Mouse (Mus musculus): ENCODE results near the gene Mcidas.
"Not testable (repeated sequence)": the region's sequence is repeated elsewhere in the genome, so short reads cannot be mapped to it uniquely, and the experiment has no call there.

Mcidas gene

DNA sequence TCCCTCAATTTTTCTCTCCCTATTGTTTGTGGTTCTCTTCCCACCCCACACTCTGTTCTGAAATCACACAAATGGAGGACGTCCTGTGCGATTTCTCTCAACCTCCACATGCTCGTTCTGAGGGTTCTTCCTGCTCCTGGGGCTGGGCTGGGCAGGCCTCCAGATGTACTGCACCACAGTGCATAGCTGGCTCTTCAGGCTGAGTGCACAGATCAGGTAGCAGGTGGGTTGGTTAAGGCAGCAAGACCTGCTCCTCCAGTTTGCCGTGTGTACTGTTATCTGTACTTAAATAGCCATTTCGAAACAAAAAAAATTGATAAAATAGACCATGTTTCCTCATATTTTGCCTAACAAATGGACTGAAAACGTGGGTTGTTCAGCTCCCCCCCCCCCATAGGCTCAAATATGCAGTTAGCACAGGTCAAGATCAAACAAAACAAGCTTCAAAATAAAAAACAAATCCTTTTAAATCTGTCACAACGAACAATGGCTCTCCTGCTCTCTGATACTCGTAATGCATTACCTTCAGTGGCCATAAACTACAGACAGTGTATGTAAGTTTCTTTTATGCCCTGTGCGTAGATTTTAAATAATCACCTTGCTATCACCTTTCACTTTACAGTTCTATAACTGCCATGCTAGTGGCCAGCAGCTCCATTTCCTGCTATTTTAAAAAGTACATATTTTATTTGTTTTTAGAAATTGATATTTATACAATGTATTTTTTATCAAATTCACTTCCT, 7.1 kb downstream of the Mcidas start:
- in situ Hi-C loops (cut with MboI, MseI), result no loop called here

- in situ Hi-C loops (cut with MboI, MseI), result no loop called here
Measured at GRCm38 (mm10) chr13:113012683-113013082, 19.0 kb downstream of the Mcidas start.

- in situ Hi-C loops (cut with MboI, MseI), result not testable (repeated sequence)
Measured at GRCm38 (mm10) chr13:113013174-113013953, 19.7 kb downstream of the Mcidas start.

DNA sequence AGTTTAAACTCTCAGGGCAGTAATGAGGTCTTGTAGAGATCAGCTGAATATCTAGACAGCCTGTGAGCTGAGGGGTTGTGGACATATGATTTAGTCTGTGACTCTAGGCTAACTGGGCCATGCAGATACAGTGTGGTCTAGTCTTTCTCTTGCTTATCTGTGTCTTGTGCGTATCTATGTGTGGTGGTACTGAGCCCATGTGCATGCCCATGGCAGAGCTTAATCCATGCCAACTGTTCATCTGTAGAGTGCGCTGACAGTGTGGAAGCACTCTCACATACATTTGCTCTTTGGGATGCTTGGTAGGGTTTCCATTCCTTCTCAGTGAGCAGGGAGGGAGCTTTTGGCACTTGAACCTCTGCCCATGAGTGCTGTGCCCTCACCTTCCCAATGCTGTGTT, 27.9 kb downstream of the Mcidas start:
- in situ Hi-C loops (cut with MboI, MseI), result no loop called here

GRCm38 (mm10) chr13:113022467-113022866, 28.8 kb downstream of the Mcidas start:
- in situ Hi-C loops (cut with MboI, MseI), result no loop called here

DNA sequence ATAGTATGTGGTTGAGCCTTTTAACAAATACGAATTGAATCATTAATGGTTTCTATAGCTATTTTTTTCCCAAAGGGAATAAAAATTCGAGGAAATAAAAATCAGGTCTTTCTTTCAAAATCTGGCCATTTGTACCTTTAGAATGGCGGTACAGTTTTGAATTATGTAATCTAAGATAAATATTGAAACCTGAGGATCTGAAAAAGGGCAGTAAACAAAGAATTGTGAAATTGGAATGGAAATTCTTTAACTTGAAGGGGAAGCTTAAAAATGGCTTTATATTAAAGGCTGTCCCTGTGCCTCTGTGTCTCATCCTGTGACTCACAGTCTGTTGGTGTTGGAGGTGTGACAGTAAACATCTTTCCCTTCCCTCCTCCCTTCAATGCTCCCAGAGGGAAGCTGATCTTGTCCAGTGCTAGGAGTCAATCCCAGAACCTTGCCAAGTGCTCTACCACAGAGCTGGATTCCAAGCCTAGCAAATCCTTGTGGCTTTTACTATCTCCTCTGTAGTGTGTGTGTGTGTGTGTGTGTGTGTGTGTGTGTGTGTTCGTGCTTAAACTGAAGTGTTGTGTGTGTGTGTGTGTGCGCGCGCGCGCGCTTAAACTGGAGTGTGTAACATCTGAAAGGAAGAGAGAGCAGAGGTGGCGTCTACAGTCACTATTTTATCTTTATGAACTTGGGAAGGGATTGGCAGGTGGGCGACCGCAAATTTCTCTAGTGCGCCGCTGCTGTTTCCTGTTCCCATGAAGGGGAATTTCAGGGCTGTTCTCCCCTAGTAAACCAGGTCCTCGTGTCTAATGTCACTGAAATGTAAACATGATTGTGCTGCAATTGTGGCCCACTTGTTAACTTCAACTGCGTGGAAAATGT, 29.9 kb downstream of the Mcidas start:
- in situ Hi-C loops (cut with MboI, MseI), result no loop called here

DNA sequence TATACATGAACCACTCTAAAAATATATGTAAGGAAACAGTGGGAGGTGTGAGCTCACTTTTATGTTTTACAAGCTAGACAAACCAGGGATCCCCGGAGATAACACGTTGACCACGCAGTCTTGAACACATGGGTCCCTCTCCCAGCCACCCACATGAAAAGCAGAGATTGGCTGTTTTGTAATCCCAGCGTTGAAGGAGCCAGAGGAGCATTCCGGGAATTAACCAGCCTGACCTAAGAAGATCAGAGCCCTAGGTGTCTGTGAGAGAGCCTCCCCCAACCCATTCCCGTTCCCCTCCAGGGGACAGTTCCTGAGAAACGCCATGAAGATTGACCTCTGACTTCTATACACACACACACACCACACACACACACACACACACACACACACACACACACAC, 37.7 kb downstream of the Mcidas start:
- in situ Hi-C loops (cut with MboI, MseI), result loop anchor here (5.0 to 10.0 kb wide), 2 partner anchors 34 to 47 kb away; partner anchors contain the start of gene Ccno (in 1 of the 2)

GRCm38 (mm10) chr13:113031792-113032571, 38.3 kb downstream of the Mcidas start:
- in situ Hi-C loops (cut with MboI, MseI), result loop anchor here (5.0 to 10.0 kb wide), 2 partner anchors 35 to 47 kb away; partner anchors contain the start of gene Ccno (in 1 of the 2)

DNA sequence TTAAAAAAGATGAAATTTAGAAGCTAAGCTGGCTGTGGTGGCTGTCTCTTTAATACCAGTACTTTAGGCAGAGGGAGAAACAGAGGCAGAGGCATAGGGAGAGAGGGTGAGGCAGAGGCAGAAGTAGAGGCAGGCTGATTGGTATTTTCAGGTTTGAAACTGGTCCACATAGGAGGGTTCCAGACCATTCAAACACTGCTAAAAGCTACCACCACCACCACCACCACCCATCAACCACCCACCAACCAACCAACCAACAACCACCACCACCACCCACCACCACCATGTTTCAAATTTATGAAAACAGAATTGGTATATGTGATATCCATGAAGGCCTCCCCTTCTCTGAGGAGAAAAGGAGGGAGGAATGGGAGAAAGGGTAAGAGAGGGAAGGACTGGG, 39.2 kb downstream of the Mcidas start:
- in situ Hi-C loops (cut with MboI, MseI), result loop anchor here (5.0 to 10.0 kb wide), 2 partner anchors 36 to 48 kb away; partner anchors contain the start of gene Ccno (in 1 of the 2)

GRCm38 (mm10) chr13:113034271-113034886, 40.7 kb downstream of the Mcidas start:
- in situ Hi-C loops (cut with MboI, MseI), result loop anchor here (5.0 to 10.0 kb wide), 2 partner anchors 37 to 50 kb away; partner anchors contain the start of gene Ccno (in 1 of the 2)

DNA sequence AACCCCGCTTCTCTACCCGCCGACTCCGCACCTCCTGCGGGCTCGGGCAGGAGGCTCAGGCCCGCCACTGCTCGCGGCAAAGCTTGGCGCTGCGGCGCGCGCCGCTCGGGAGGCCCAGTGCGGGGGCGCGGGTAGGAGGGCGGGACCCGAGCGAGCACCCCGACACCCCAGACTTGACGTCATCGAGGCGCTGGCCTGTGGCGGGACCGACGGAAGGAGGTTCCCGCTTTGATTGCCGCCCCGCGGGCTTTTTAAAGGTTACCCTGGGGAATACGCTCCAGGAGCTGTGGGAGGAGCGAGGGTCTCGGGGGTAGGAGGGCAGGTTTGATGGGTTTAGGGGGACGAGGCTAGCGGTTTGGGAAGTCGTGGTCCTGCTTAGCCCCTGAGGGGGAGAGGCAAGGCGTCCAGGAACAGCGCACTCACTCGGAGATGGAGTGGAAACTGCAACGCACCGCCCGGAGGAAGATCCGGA, 41.3 kb downstream of the Mcidas start, which contains the start of gene Cdc20b:
Gene Cdc20b, plus strand, starts transcription at position 162 of the 472 bp plus-strand sequence.
- in situ Hi-C loops (cut with MboI, MseI), result loop anchor here (5.0 to 10.0 kb wide), 5 partner anchors 38 to 353 kb away; partner anchors contain the start of genes Ccno (in 1 of the 2), Dhx29 (in 1 of the 2) and Mtrex (in 1 of the 2)

- in situ Hi-C loops (cut with MboI, MseI), result loop anchor here (5.0 to 10.0 kb wide), 4 partner anchors 51 to 354 kb away; partner anchors contain the start of genes Ccno (in 1 of the 2), Dhx29 (in 1 of the 2) and Mtrex (in 1 of the 2)
Measured at GRCm38 (mm10) chr13:113035852-113036251, 42.2 kb downstream of the Mcidas start.

DNA sequence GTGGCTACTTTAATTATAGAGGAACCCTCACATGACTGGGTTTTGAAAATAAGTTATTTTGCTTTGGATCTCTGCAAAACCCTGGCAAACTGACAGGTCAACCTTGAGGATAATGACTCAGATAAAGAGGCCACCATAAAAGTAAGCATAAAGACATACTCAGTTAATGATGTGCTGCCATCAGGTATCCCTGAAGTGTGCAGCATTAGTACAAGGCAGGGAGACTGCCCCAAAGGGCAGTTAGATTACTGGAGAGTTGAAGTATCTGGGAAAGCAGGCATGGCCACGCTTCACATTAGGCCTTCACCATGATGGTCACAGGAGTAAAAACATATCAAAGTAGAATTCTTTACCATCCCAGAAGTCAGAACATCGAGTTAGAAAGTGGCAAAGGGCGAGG, 51.2 kb downstream of the Mcidas start:
- in situ Hi-C loops (cut with MboI, MseI), result loop anchor here (5.0 to 10.0 kb wide), 3 partner anchors 180 to 212 kb away; no protein-coding TSS in a partner anchor

DNA sequence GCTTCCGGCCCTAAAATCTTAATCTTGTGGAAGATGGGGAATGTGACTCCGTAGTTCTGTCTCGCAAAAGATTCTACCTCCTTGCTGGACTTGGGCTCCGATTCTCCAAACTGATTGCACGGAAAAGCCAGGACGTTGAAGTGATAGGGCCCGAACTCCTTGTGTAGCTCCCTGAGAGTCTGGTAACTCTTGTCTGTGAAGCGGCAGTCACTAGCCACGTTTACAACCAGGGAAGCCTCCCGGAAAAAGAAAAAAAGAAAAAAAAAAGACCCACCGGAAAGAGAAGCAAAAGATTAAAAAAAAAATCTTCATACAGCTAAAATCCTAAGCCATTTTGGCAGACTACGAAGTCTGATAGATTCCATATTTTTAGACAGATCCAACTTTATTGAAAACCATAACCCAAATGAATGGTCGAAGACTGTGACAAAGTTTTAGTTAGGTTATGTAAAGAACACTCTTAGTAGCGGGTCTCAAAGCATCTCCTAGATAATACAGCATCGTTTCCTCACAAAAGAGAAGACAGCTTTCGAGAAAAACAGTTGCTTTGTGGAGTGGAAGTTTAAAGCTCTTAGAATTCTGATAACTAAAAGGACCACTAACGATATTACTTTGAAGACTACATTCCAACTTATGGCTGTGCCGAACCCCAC, 51.9 kb downstream of the Mcidas start:
- in situ Hi-C loops (cut with MboI, MseI), result loop anchor here (5.0 to 10.0 kb wide), 3 partner anchors 181 to 212 kb away; no protein-coding TSS in a partner anchor

DNA sequence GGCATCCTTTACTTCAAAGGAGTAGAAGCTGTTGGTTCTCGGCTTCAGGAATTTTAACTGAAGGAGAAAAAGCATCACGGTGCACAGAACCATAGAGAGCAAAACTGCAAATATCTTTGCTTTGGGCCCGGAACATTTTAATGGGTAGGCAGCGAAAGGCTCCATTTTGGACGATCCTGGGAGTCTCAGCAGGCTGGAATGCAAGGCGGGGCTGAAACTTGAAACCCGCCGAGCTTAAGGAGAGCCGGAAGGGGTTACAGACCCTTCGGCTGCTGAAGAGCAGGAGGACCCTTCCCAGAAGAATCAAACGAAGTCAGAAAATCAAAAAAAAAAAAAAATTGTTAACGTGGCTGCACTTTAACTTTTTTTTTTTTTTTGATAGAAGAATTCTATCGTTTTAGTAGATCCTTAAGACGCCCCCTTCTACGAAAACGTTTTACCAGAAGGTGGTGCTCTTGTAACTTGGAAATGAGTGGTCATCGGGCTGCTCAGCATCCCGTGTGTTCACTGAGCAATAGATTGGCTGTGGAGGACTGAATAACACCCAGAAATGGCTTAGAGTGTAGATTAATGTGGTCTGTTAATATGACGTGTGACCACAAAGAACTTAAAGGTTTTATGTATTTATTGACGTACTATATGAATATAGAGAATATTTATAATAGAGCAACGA, 52.7 kb downstream of the Mcidas start, which contains the start of gene Gpx8:
Gene Gpx8, minus strand, starts transcription at position 200 of the 673 bp plus-strand sequence.
- in situ Hi-C loops (cut with MboI, MseI), result loop anchor here (5.0 to 10.0 kb wide), 3 partner anchors 182 to 211 kb away; no protein-coding TSS in a partner anchor

- in situ Hi-C loops (cut with MboI, MseI), result loop anchor here (5.0 to 10.0 kb wide), 3 partner anchors 182 to 210 kb away; no protein-coding TSS in a partner anchor
Measured at GRCm38 (mm10) chr13:113047018-113047417, 53.4 kb downstream of the Mcidas start.

DNA sequence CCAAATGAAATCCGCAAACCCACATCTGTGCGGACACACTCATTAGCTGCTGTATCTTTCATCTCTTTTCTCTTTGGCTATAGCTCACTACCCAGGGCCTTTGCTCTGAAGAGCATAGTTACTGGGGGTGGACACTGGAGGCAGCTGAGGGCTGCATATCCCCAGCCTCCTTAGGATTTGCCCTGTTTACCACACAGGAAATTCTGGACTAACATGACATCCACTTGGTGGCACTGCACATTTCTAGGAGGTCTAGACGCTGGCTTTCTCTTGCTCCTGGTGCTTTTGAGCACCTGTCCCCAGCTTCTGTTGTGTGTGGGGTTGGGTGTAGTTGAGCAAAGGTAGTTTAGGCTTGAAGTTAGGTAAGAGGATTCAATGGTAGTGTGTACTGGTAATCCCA, 54.0 kb downstream of the Mcidas start:
- in situ Hi-C loops (cut with MboI, MseI), result loop anchor here (5.0 to 10.0 kb wide), 3 partner anchors 183 to 210 kb away; no protein-coding TSS in a partner anchor

All from T-helper 17 cell (primary cell).